Comparison of ENCODE assay signal across 11 mouse cellular contexts in genomic region chr5:120322732-120323316, GRCm38 (mm10).
DNase-seq lines count a peak whose midpoint lies in the region; ATAC-seq lines count a peak whose summit lies in the region.
"Had no signal": no experiment of that assay in that cellular context is flagged by ENCODE, and none has a peak within 500 bp of the region (broad histone marks: within the 10 kb centered on the region; RNA-seq: fewer than 3 reads in every experiment).

No protein-coding gene starts in this region.

- no peak overlapping the region for H3K4me3 ChIP-seq in heart, embryonic 15.5 days
- H3K4me3 ChIP-seq in embryonic facial prominence, embryonic 14.5 days (ENCODE audit: low read depth, low read length), result peak overlapping the region; percentile 29
- H3K4me3 ChIP-seq in intestine, embryonic 15.5 days (replicated peaks), result no peak overlapping the region

- no peak overlapping the region for H3K9ac ChIP-seq in heart, embryonic 15.5 days
- peak overlapping the region; percentile 55 for H3K9ac ChIP-seq in embryonic facial prominence, embryonic 14.5 days (ENCODE audit: low read depth, low read length)
- peak overlapping the region; percentile 33; the same call in 1 of the 2 replicates for H3K9ac ChIP-seq in intestine, embryonic 15.5 days

- H3K9me3 ChIP-seq in heart, embryonic 15.5 days (replicated peaks), result no peaks in the 10 kb centered on the region
- no peaks in the 10 kb centered on the region for H3K9me3 ChIP-seq in embryonic facial prominence, embryonic 14.5 days (ENCODE audit: control insufficient read depth, low read length)
- no peaks in the 10 kb centered on the region for H3K9me3 ChIP-seq in intestine, embryonic 15.5 days

- intact Hi-C loops in heart, postnatal 14 days (cut with DNase I), result no loop called here

- peaks cover 4% of the 10 kb centered on the region for H3K4me1 ChIP-seq in heart, embryonic 15.5 days (replicated peaks)
- H3K4me1 ChIP-seq in embryonic facial prominence, embryonic 14.5 days (ENCODE audit: control insufficient read depth, insufficient read depth, low read length), result no peaks in the 10 kb centered on the region; the same call in 1 of the 2 replicates
- H3K4me1 ChIP-seq in intestine, embryonic 15.5 days (replicated peaks), result no peaks in the 10 kb centered on the region

- no peaks in the 10 kb centered on the region for H3K36me3 ChIP-seq in heart, embryonic 15.5 days
- H3K36me3 ChIP-seq in embryonic facial prominence, embryonic 14.5 days (ENCODE audit: control insufficient read depth, insufficient read depth, low read length), result no peaks in the 10 kb centered on the region
- no peaks in the 10 kb centered on the region for H3K36me3 ChIP-seq in intestine, embryonic 15.5 days

- no peak for ATAC-seq in heart, embryonic 15.5 days (replicated peaks; ENCODE audit: insufficient number of reproducible peaks, insufficient read depth, low FRiP score, low read depth)
- no peak for ATAC-seq in embryonic facial prominence, embryonic 14.5 days (ENCODE audit: low read depth)
- ATAC-seq in intestine, embryonic 15.5 days, result no peak

- WGBS in heart, embryonic 15.5 days, result 24% methylated on average over 9 of the region's 12 CpGs
- WGBS in embryonic facial prominence, embryonic 14.5 days, result 15% methylated on average over 9 of the region's 12 CpGs
- WGBS in intestine, embryonic 15.5 days, result 21% methylated on average over 12 of the region's 12 CpGs

- H3K27ac ChIP-seq in heart, embryonic 15.5 days, result no peak overlapping the region
- no peak overlapping the region for H3K27ac ChIP-seq in embryonic facial prominence, embryonic 14.5 days (replicated peaks; ENCODE audit: low read depth, low read length)
- no peak overlapping the region for H3K27ac ChIP-seq in intestine, embryonic 15.5 days

- peak overlapping the region; percentile 34 for H3K4me2 ChIP-seq in heart, embryonic 15.5 days
- peak overlapping the region; percentile 58 for H3K4me2 ChIP-seq in embryonic facial prominence, embryonic 14.5 days (ENCODE audit: low read depth, low read length)
- peak overlapping the region; percentile 46 for H3K4me2 ChIP-seq in intestine, embryonic 15.5 days (replicated peaks)

- DNase-seq in heart, adult 8-10 months (ENCODE audit: low spot score), result no peak
- no peak for DNase-seq in embryonic facial prominence, embryonic 14.5 days (ENCODE audit: low spot score)
- DNase-seq in neural tube, embryonic 10.5 days (ENCODE audit: extremely low spot score, low spot score), result peak; percentile 25
- no peak for DNase-seq in left cerebral cortex, adult 9 months (ENCODE audit: low spot score in 2 of 2)
- no peak for DNase-seq in thymus, postnatal 25 days
- no peak for DNase-seq in heart, postnatal 14 days
- DNase-seq: adrenal gland, postnatal 10 days; heart, adult 18-20 months; spleen, adult 18-20 months had no signal

- H3K27me3 ChIP-seq in heart, embryonic 15.5 days, result peaks cover 70% of the 10 kb centered on the region
- peaks cover 18% of the 10 kb centered on the region for H3K27me3 ChIP-seq in embryonic facial prominence, embryonic 14.5 days (replicated peaks; ENCODE audit: control insufficient read depth, insufficient read depth, low read length)
- H3K27me3 ChIP-seq in intestine, embryonic 15.5 days (replicated peaks), result peaks cover 42% of the 10 kb centered on the region
